Mouse (Mus musculus) A20 (cell line): Measurements from ENCODE around the gene Usp15.
"Not testable (repeated sequence)": the region's sequence is repeated elsewhere in the genome, so short reads cannot be mapped to it uniquely, and the experiment has no call there.

ENCODE experiments used
- DNase-seq: peaks from one replicate; pipeline ENCODE4 v3.0.0-alpha.2; 2011; ENCODE audit warnings: low read depth, low spot score

The Usp15 gene

DNA sequence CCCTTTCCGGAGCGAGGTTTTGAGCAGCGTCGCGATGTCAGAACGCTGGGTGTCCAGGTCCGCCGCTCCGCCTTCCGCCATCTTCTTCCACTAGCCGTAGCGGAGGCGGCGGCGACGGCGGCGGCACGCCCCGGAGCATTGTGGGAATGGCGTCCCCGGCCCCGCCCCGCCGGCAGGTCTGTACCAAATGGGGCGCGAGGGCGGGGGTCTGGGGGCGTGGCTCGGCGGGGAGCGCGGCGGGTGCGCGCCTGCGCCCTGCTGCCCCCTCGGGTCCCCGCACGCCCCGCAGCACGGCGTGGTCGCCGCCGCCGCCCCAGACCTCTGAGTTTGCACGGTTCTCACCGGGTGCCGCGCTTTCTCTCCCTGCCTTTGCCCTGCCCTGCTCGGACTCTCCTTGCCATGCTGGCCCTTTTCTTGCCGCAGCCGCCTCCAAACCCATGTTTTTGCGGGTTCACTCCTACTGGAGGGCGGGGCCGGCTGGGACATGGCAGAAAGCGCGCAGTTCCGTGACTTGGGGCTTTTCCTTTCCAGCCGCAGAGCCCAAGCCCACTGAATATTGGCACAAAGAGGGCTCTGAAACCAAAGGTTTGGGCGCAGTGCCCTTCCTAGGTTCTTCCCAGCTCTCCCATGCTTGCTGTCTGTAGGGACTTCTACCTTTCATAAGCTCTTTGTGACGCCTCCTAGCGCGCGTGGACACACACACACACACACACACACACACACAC, at the start of gene Usp15:
TSS of gene Usp15 (minus strand) at position 161 of the 725 bp plus-strand sequence.
- DNase-seq: peak; percentile 94

DNA sequence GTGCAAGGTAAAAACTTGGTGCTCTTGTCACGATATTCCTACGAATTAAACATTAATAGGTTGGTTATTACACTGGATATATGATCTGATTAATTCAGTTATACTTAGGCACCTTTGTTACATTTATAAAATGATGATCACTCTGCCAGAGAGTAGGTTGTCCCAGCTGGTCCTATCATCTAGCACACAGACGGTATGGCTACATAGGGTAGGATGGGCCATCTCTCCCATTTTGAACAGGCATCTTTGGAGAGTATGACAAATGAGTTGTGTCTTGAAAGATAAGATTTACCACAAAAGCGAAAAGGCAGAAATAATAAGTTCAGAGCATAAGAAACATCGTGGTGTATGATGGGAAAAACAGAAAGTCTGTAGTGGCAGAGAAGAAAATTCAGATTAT, 32.6 kb upstream of the Usp15 start:
- DNase-seq: no peak

DNA sequence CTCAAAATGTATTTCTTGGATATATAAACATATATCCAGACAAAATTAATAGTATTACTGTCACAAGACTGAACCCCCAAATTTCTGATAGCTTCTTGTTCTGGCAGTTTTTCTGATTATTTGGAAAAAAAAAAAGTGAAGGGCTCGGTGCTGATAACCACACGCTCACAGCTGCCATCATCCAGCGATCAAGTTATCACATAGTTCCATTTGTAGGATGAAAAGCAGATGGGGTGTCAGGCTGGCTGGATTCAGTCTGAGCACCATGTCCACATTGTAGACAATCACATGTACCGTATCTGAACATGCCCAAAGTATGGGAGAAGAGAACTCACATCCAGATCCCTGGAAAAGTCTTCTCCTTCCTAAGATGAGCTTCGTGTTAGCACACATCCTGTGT, 26.0 kb upstream of the Usp15 start:
- DNase-seq: no peak

DNA sequence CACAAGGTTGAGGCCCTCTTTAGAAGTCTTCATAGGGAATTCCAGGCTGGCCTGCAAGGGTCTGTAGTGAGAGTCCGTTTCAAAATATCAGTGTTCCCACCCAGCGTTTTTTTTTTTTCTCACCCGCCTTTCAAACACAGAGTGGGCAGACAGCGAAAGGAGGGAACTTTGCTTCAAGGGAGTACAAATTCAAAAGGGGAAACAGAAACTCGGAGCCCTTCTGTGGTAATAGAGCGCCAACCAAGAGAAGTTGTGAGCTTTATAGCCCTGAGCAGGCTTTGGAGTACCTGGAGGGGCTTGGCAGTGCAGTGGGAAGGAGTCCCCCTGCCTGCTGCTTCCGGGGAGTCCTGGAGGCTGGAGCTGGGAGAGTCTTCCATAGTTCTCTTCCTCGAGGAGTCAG, 12.7 kb upstream of the Usp15 start:
- DNase-seq: no peak

DNA sequence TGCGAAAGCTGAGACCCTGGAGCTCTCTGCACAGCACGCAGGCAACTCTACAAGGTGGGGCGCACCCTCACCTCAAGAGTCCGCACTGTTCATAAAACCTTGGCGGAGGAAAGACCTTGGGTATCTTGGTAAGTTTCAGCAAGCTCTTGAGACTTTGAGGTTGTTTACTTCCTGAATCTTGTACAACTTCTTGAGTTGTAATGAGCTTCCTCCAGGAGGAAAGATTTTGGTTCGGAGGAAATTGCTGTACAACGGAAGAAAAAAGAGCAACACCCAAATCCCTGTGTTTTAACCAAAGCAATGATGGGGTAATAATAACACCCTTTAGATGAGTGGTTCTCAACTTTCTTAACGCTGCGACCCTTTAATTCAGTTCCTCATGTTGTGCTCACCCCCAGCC, 11.5 kb upstream of the Usp15 start:
- no peak for DNase-seq

DNA sequence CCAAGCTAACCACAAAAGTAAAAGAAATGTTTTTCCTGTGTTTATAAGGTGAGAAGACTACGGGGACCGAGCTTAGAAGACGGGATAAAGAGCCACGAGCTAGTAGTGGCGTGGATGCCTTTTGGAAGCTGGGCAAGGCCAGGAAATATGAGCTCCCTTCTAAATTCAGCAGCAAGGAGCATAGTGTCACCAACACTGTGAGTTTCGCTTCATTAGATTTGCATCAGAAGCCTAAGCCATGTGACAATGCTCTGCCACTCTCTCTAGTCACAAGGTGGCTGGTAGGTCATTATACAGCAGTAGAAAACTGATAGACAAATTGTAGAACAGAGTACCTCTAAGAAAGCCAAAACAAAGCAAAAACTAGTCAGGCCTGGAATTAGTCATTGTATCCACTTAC, 9.3 kb upstream of the Usp15 start:
- DNase-seq: no peak

DNA sequence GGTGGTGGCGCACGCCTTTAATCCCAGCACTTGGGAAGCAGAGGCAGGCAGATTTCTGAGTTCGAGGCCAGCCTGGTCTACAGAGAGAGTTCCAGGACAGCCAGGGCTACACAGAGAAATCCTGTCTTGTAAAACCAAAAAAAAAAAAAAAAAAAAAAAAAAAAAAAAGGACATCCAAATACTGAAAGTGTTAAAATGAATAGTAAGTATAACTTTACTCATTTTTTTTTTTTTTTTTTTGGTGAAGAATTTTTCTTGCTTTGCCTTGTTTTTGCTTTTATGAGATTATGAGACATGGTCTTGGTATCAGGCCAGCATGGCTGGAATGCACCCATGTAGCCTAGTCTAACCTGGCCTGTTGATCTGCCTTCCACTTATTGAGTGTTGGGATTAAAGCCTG, 8.6 kb upstream of the Usp15 start:
- not testable (repeated sequence) for DNase-seq

DNA sequence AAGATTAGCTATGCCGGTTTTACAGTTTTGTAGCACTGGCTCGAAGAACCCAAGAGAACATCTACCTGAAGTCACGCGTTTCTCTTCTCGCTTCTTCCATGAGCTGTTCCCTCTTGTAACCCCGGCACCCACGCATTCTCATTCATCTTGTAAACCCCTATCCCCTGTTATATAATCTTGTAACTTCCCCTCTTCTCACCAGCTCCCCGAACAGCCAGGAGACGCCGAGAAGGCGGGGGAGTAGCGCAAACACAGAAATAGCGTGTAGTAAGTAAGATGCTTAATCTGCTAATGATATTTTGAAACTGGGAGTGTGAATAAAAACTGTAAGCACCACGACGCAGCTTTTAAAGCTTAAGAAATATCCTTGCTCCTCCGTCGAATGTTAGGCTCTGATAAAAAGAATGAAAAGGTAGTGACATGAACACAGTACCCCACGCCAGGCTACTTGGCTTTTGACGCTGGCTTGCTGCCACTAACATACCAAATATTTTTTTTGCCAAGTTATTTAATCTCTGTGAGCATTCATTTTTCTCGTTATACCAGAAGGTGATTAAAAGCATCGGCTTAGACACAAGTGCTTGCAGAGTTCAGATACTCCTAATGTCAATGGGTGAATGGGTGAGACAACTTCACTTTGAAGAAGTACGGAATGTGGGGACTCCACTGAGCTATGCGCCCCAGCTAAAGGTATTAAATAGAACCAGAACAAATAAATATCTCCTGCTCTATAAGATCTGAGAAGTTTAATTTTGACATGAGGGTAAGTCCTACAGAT, 5.4 kb upstream of the Usp15 start:
- no peak for DNase-seq

DNA sequence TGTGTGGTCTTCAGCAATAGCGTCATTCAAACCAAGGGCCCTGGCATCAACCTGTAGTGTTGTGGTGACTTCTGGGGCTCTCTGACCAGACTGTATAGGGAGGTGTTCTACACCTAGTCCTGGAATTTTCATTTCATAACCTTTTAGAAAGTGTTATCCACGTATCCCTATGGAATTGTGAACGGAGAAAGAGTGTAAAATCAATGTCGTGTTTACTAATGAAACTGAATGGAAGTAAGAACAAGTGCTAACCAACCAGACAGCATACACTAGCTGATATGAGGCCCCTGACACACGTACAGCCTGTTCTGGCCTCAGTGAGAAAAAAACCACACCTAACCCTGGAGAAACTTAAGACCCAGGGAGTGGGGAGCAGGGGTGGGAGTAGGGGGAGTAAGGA, 4.6 kb upstream of the Usp15 start:
- no peak for DNase-seq

DNA sequence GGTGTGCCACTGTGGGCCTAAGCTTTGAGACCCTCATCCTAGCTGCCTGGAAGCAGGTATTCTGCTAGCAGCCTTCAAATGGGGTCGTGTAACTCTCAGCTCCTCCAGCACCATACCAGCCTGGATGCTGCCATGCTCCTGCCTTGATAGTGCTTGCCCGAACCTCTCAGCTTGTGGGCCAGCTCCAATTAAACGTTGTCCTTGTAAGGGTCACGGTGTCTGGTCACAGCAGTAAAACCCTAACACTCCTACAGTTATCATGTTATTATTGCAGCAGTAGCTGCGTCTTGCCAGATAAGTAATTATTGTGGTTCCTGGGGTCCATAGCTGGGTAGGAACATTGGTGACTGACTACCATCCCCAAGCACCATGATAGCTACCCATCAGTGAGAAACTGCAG, 4.2 kb upstream of the Usp15 start:
- no peak for DNase-seq

DNA sequence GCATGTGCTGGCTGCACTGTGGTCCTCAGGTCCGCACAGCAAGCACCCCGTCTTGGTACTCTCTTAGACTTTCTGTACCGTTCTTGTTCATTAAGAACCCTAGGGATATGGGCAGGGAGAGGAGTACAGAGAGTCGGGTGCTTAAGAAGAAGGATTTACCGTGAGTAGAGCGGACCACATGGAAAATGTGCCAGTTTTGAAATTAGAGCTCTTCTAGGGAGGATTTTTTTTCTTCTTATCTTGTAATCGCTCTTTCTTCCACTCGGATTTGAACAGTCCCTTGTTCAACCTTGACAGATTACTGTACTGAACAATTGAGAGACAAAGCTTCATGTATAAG, 3.5 kb upstream of the Usp15 start:
- no peak for DNase-seq

DNA sequence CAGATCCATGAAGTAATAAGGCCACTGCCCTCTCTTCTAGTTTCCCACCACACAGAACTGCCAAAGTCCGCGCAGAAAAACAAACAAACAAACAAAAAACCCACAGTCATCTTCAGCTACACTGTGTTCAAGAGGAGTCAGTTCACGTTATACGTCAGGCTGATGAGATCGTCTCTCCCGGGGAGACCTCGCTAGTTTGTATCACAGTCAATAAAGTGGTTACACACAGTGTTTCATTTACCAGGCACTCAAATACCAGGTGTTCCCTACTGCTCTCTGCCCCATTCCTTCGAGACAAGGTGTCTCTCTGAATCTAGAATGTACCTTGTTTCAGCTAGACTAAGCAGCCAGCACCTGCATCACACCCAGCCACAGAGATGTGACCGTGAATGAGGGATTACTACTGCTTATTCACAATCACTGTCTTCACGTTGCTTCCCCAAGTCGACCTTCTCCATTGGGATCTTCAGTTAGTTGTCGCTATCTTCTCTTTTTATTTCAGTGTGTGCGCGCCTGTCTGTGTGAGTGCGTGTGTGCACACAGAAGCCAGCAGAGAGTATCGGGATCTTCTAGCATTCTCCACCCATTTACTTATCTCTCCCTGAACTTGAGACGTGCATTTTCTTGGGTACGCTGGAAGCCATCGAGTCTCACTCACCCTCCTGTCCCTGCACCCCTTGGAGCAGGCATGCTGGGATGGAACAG, 3.0 kb upstream of the Usp15 start:
- no peak for DNase-seq

DNA sequence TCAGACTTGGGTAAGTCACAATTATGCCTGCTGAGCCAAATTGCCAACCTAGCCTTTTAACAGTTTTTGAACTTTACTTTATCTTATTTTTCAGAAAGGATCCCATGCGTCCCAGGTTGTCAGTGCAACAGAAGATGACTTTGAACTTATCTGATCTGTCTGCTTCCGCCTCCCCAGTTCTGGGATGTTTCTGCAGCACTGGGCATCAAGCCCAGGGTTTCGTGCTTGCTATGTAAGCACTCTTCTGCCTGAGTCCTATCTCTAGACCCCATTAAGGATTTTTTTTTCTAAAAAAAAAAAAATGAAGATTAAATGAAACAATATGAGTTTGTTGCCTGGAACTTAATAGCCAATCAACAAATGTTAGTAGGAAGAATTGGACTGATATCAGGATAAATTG, 2.3 kb upstream of the Usp15 start:
- no peak for DNase-seq

DNA sequence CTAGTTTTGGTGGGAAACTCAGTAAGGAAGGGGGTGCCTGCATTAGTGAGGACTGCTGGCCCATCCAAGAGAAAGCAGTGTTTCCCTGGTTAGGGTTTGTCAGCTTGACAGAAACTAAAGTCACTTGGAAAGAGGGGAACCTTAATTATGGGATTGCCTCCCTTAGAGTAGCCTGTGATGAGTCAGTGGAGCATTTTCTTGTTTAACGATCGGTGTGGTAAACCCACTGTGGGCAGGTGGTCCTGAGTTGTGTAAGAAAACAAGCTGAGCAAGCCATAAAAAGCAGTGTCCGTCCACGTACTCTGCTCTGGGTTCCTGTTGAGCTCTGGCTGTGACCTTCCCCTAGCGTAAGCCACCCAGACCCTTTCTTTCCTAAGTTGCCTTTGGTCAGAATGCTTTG, 1.4 kb upstream of the Usp15 start:
- no peak for DNase-seq

DNA sequence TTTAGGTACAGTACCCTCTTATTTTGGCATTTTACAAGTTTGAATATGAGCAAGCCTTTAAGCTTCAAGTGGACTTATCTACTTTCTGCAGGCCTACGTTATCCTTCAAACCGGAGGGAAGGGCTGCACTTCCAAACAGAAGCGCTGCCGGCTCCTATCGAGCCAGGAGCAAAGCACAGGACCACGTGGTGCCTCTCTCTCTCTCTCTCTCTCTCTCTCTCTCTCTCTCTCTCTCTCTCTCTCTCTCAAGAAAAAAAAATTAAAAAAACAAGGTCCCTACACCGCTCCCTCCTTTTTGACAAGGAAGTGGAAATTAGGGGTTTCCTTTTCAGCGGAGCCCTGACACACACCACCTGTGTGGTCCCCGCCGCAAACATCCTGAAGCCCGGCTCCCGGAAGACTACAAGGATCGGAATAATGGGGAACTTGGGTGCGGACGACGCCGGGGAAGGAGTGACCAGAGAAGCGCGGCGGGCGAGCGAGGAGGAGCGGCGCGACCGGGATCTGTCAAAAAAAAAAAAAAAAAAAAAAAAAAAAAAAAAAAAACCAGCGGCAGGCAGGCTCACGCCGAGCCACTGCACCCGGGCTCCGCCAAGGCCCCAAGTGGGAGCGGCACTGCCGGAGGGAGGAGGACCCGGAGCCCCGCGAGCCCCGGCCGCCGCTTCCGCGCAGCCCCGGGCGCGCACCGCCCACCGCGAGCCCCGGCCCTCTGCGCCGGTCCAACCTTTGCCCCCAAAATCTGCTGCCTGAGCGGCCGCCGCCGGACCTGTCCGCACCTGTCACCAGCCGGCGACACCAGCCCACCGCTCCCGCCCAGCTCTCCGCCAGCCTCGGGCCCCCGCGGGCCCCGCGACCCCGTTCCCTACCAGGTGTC, 597 bp downstream of the Usp15 start:
- DNase-seq: peak; percentile 70

DNA sequence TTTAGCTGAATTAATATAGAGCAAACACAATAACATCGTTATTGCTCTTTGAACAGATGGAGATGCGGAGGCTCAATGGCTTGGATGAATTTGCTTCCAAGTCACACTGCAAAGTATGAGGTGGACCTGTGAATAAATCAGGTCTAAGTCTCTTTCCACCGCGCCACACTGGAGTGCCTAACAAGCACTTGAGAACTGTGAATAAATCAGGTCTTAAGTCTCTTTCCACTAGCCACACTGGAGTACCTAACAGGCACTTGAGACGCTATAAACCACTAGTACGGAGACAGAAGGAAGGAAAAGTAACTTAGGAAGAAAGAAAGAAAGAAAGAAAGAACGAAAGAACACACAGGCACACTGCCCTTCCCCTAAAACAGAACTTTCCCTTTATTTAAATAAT, 1.3 kb downstream of the Usp15 start:
- DNase-seq: no peak

DNA sequence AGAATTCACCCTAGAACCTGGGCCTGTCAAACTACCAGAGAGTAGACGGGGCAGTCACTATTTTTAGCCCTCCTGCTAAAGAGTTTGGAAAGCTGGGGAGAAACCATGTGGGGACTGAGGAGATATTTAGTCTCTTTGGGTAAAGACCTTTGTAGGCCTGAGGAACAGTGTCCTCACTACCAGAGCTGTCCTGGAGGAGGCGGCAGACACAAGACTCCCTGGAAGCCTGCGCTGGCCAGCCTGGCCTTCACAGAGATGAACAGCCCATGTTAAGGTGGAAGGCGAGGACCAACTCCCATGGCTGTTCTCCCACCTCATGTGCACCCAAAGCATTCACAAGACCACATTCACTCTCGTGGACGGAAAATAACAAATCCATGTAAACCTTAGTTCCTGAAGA, 5.8 kb downstream of the Usp15 start:
- peak; percentile 26 for DNase-seq

DNA sequence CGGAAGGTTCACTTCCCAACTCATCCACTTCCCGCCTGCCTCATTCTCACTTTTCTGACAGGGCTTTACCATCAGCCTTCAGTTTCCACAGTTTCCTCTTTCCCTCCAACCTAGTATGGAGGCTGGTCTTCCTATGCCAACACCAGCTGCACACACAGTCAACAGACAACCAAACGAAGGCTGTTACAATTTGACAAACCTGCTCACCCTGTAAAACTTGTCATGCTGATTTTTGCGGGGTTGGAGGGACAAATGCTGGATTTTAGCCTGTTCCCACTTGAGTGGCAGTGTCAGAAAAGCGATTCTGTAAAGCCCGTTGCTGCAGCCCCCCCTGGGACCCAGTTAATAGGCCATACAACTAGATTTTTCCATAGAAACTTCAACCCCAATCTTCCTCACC, 9.5 kb downstream of the Usp15 start:
- DNase-seq: no peak

DNA sequence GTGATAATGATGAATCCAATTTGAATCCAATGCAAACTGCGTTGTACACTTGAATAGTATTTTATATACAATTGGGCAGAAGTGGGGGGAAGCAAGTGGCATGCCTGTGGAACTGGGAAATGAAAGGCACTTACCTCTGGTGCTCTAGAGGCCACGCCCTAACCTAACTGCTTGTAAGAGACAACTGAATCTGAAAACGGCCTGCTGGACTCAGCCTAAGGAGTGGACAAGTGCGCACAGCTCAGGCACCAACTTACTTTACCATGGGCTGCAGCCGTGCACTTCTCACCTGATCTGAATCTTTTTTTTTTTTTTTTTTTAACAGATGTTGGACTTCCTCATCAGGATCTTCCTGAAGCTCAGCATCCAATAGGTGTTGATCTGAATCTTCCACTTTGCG, 10.9 kb downstream of the Usp15 start:
- no peak for DNase-seq

DNA sequence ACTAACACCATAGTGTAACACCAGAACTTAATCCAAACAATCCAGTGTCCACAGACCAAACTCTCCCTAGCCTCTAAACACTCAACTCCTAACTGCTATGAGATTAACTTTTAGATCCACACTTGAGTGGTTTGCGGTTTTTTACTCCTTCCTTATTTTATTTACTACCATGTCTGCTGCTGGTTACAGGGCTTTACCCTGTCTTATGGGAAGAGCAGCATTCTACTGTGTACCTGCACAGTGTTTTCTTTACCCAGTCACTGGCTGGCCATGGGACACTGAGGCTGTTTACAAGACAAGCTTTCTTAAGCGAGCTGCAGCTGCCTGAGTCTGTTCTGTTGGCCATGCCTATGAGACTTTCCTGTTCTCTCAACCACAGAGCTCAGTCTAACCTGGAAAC, 13.1 kb downstream of the Usp15 start:
- peak; percentile 57 for DNase-seq

DNA sequence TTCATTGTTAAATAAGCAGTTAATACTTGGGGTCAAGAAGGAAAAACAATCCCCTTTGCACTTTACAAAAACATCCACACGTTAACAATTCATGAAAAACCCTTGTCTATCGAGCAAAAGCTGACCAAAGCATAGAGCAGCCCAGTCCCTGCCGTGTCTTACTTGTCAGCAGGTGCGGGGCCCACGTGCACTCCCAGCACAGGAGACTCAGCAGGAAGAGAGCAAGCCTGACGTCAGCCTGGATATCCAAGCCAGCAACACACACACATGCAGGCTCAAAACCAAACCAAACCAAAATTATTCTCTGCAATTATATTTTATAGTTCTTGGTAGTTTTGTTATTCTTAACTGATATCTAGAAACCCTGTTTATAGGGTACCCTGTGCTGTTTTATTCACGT, 13.6 kb downstream of the Usp15 start:
- peak; percentile 56 for DNase-seq

DNA sequence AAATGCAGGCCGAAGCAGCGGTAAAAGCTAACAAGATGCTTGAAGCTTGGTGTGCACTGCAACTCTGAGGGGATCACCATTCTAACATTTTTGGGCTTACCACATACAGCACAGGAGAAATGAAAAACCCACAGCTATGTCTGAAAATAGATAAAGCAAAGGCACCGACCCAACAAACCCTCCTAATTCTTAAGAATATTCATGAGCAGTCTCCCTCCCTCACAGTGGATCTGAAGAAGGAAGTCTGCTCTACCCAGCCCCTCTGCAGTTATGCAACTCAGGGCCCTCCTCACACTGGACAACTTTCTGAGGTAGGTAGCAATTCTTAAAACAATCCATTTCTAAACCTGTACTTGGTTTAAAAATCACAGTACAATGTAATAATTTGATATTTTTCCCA, 14.4 kb downstream of the Usp15 start:
- DNase-seq: peak; percentile 25
